Mouse (Mus musculus) left cerebral cortex, adult 2 months (tissue): Measurements from ENCODE around the gene Acsm2. TPM values are rescaled to one million over a fixed set of nuclear protein-coding genes. Genes with fewer than 3 reads are reported as not detected.
"Not testable (repeated sequence)": the region's sequence is repeated elsewhere in the genome, so short reads cannot be mapped to it uniquely, and the experiment has no call there.

ENCODE experiments used
- DNase-seq, 2 experiments: peaks; one replicate each; pipeline ENCODE4 v3.0.0; 2021 to 2022; ENCODE audit warnings: low spot score in 2 of 2, mixed read lengths in 1 of 2; ENCODE audit errors: extremely low spot score in 1 of 2
- H3K27ac ChIP-seq: fragments of 200-600 bp; 2 replicates; pipeline ENCODE4 v1.8.1; 2022
- H3K4me3 ChIP-seq: fragments of 200-600 bp; 2 replicates; pipeline ENCODE4 v1.8.1; 2022
- CTCF ChIP-seq: fragments of 200-600 bp; IDR thresholded peaks from 2 replicates; pipeline ENCODE4 v1.8.1; 2022; ENCODE audit warnings: antibody characterized with exemption, mild to moderate bottlenecking, moderate library complexity
- intact Hi-C: fragments of 180-260 bp; cut with DNase I; formaldehyde crosslinking; loops from one replicate; pipeline ENCODE4 v1.15.1; 2025
- total RNA-seq, 2 experiments: library from RNA; stranded (reverse); gene quantifications; 2 replicates each; pipeline ENCODE4 v1.2.3; 2021

The Acsm2 gene
- total RNA-seq, 2 experiments from 2014 or later: not detected

- intact Hi-C loops: loop anchor here (10.0 kb wide), 1 partner anchor 58 kb away; no protein-coding TSS in a partner anchor
- TF ChIP-seq CTCF: no peak
- no peak for DNase-seq
- no peak overlapping the region for H3K4me3 ChIP-seq
- no peak overlapping the region for H3K27ac ChIP-seq
Observed at GRCm38 (mm10) chr7:119527135-119527534, 27.0 kb upstream of the Acsm2 start.

DNA sequence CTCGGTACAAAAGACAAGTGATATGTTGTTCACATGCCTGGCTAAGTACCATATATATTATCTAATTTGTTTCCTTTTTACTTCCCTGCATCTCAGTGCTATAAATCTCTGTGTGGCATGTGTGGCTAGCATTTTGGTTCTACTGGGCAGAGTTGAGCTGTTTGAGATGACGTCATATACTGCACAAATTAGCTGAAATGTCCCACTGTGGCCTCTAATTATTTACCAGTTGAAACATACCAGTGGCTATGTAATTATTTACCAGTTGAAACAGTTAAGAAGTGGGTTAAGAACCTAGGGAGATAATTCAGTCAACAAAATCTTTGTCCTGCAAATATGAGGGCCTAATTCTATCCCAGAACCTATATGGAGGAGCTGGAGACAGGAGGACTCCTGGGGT, 26.6 kb upstream of the Acsm2 start:
- Histone ChIP-seq H3K4me3 (no peak overlapping the region), H3K27ac (no peak overlapping the region)
- DNase-seq: no peak
- intact Hi-C loops: loop anchor here (10.0 kb wide), 1 partner anchor 57 kb away; no protein-coding TSS in a partner anchor
- TF ChIP-seq CTCF: no peak

- no peak overlapping the region for H3K27ac ChIP-seq
- no peak for TF ChIP-seq CTCF
- no peak overlapping the region for H3K4me3 ChIP-seq
- no peak for DNase-seq
- intact Hi-C loops: loop anchor here (10.0 kb wide), 1 partner anchor 56 kb away; no protein-coding TSS in a partner anchor
Observed at GRCm38 (mm10) chr7:119528617-119529016, 25.5 kb upstream of the Acsm2 start.

- Histone ChIP-seq H3K4me3 (no peak overlapping the region), H3K27ac (no peak overlapping the region)
- no peak for DNase-seq
- intact Hi-C loops: no loop called here
- TF ChIP-seq CTCF: no peak
Observed at GRCm38 (mm10) chr7:119532924-119533323, 21.2 kb upstream of the Acsm2 start.

DNA sequence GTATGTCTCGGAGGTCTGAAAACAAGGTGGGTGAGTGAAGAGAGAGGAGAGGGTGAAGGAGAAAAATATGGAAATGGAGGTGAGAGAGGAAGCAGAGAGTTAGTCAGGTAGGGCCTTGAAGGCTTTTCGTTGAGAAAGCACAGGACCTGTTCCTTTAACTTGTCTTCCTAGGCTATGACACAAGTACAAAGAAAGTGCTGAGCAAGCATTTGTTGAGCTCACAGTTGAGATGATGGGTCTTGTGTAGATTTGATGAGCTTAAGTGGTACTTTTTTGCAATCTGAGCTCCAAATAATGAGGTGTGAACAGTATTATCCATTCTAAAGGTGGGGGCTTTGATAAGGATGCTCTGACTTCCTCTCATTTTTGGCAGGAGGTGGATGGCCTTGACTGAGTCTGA, 19.8 kb upstream of the Acsm2 start:
- H3K4me3 ChIP-seq: no peak overlapping the region
- TF ChIP-seq CTCF: no peak
- DNase-seq: no peak
- intact Hi-C loops: no loop called here
- H3K27ac ChIP-seq: no peak overlapping the region

- H3K27ac ChIP-seq: no peak overlapping the region
- no peak for TF ChIP-seq CTCF
- intact Hi-C loops: no loop called here
- no peak for DNase-seq
- no peak overlapping the region for H3K4me3 ChIP-seq
Observed at GRCm38 (mm10) chr7:119542445-119542844, 11.7 kb upstream of the Acsm2 start.

GRCm38 (mm10) chr7:119545572-119545971, 8.6 kb upstream of the Acsm2 start:
- intact Hi-C loops: no loop called here
- no peak for TF ChIP-seq CTCF
- H3K4me3 ChIP-seq: no peak overlapping the region
- H3K27ac ChIP-seq: no peak overlapping the region
- DNase-seq: no peak

- Histone ChIP-seq H3K4me3 (no peak overlapping the region), H3K27ac (no peak overlapping the region)
- intact Hi-C loops: no loop called here
- DNase-seq: no peak
- no peak for TF ChIP-seq CTCF
Observed at GRCm38 (mm10) chr7:119550471-119551222, 3.5 kb upstream of the Acsm2 start.

GRCm38 (mm10) chr7:119559789-119560451, 5.8 kb downstream of the Acsm2 start:
- Histone ChIP-seq H3K4me3 (no peak overlapping the region), H3K27ac (no peak overlapping the region)
- intact Hi-C loops: no loop called here
- DNase-seq: no peak
- TF ChIP-seq CTCF: no peak

DNA sequence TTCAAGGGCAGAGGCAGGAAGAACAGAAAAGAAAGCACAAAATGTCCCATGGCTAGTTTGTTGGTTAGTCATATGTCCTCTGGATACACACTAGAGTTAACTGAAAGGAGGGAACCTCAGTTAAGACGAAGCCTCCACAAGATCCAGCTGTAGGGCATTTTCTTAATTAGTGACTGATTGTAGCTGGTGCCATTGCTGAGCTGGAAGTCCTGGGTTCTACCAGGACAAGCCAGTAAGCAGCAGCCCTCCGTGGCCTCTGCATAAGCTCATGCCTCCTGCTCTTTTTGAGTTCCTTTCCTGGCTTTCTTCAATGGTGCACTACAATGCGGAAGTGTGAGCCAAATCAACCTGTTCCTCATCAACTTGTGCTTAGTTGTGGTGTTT, 6.3 kb downstream of the Acsm2 start:
- no peak for DNase-seq
- intact Hi-C loops: no loop called here
- Histone ChIP-seq H3K4me3 (no peak overlapping the region), H3K27ac (no peak overlapping the region)
- no peak for TF ChIP-seq CTCF

DNA sequence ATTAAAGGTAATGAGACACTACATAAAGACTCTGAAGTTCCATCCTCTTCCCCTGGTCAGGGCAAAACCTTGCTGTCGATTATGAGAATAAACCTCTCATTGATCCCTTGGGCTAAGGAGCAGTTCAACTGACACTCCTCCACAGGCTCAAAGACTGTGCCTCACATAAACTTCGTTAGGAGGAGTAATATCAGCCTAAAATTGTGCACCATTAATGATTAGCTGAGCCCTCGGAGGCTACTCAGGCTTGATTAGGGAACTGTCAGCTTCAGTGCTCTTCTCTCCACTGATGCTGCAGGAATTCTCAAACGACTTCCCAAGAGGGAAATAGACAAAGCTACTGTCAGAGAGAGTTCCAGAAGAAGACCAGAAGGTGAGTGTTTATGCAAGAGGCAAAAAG, 7.3 kb downstream of the Acsm2 start:
- no peak for DNase-seq
- no peak overlapping the region for H3K27ac ChIP-seq
- TF ChIP-seq CTCF: no peak
- intact Hi-C loops: no loop called here
- no peak overlapping the region for H3K4me3 ChIP-seq

DNA sequence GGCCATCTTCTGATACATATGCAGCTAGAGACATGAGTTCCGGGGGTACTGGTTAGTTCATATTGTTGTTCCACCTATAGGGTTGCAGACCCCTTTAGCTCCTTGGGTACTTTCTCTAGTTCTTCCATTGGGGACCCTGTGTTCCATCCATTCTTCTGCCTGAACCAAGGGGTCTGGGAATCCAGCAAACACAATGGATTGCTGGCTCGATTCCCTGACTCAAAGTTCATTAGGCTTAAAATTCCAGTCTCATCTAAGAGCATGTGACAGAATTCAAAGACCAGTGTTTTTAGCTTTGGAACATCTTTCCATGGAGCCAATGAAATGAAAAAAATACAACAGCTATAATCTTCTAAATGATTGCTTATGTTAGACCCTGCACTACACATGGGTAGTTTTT, 8.3 kb downstream of the Acsm2 start:
- H3K4me3 ChIP-seq, DNase-seq, H3K27ac ChIP-seq, intact Hi-C loops: not testable (repeated sequence)
